Mouse (Mus musculus) CD4-positive, CD25-positive, alpha-beta regulatory T cell, adult 2 months (primary cell): ENCODE measurements at regions not wholly inside any gene's neighbourhood (a gene's known extent, or its start where the extent isn't known, plus 50 kb on each side); places are given as distances from the start of the nearest gene placed in this dataset.

Source experiments
- DNase-seq: peaks from one replicate; pipeline ENCODE4 v3.0.0-alpha.2; 2012; ENCODE audit warnings: low read depth, low spot score

- peak; percentile 8 for DNase-seq
Observed at GRCm38 (mm10) chr5:101005216-101005615, 159.7 kb downstream of the Gpat3 start.

DNA sequence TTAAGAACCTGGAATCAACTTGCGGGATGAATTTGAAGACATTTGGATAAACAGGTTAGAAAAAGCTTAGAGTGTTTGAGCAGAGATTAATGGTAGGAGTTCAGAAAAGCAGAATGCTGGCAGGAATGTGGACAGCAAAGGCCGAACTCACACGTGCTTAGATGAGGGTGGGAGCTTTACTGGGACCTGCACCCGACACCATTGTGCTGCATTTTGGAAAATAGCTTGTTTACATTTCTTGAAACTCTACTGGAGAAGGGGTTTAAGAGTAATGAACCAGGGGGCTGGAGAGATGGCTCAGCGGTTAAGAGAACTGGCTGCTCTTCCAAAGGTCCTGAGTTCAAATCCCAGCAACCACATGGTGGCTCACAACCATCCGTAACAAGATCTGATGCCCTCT, 154.9 kb downstream of the Gpat3 start:
- no peak for DNase-seq

- DNase-seq = no peak
Observed at GRCm38 (mm10) chr5:100992365-100992764, 146.9 kb downstream of the Gpat3 start.

DNA sequence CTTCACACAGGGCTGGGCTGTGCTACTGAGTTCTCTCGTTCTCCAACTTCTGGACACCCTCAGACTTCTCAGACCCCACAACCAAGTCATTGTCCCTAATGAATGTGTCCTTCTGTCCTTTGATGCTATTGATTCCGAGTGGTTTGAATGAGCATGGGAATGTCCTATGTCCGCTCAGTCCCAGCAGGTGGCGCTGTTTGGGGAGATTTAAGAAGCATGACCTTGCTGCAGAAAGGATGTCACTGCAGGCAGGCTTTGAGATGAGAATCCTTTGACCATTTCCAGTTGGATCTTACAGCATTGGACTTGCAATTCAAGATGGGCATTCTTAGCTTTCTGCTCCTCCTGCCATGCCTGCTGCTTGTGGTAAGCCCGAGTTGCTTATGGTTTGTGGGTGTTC, 146.1 kb downstream of the Gpat3 start:
- peak; percentile 56 for DNase-seq

DNA sequence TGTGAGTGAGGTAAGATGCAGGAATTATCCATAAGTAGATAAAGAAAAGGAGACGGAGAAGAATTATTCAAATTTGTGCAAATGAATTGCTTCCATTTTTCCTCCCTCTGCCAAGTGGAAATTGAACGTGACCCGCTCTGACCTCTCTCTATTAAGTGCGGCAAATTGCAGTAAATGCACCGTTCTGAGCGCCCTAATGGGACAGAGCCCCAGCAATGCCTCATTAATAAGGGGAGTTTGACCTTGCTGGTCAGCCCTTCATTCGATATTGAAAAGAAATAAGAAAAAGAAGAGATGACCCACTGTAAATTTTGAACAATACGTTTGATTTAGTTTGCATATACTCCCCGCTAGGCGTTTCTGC, 137.0 kb downstream of the Gpat3 start:
- DNase-seq = no peak

- DNase-seq = no peak
Observed at GRCm38 (mm10) chr5:100981849-100982572, 136.5 kb downstream of the Gpat3 start.

- DNase-seq = no peak
Observed at GRCm38 (mm10) chr5:100976736-100977135, 131.2 kb downstream of the Gpat3 start.

GRCm38 (mm10) chr5:100951210-100951609, 105.7 kb downstream of the Gpat3 start:
- DNase-seq = no peak
